Mouse (Mus musculus) CH12.LX (cell line): ENCODE data around the gene Zmynd8.

Experiments used
- CHD1 ChIP-seq: IDR thresholded peaks from 2 replicates; pipeline ENCODE4 v1.6.1; 2012; ENCODE audit warnings: low read depth, low read length, improper control_type of control experiment, inconsistent platforms
- CHD2 ChIP-seq: IDR thresholded peaks from 2 replicates; pipeline ENCODE4 v1.6.1; 2011; ENCODE audit warnings: low read length, improper control_type of control experiment
- CTCF ChIP-seq, 2 experiments: IDR thresholded peaks in 1 of 2; conservative IDR thresholded peaks in 1 of 2; 2 replicates each; pipeline ENCODE4 v1.5.1; 2011 to 2012; ENCODE audit warnings: low read depth in 2 of 2, low read length in 2 of 2, improper control_type of control experiment in 1 of 2, inconsistent platforms in 1 of 2, mild to moderate bottlenecking in 1 of 2, moderate library complexity in 1 of 2
- EP300 ChIP-seq: IDR thresholded peaks from 2 replicates; pipeline ENCODE4 v1.6.1; 2011; ENCODE audit warnings: low read length, improper control_type of control experiment
- ETS1 ChIP-seq: conservative IDR thresholded peaks from 2 replicates; pipeline ENCODE4 v1.6.1; 2012; ENCODE audit warnings: low read depth, mild to moderate bottlenecking, inconsistent platforms, low read length, improper control_type of control experiment, moderate library complexity
- IRF4 ChIP-seq: IDR thresholded peaks from 2 replicates; pipeline ENCODE4 v1.6.1; 2014; ENCODE audit warnings: low read depth, mild to moderate bottlenecking, inconsistent platforms, low read length, improper control_type of control experiment
- MYC ChIP-seq: IDR thresholded peaks from 2 replicates; pipeline ENCODE4 v1.6.1; 2011; ENCODE audit warnings: low read depth, mild to moderate bottlenecking, improper control_type of control experiment, low read length
- NELFE ChIP-seq: IDR thresholded peaks from 2 replicates; pipeline ENCODE4 v1.6.1; 2011; ENCODE audit warnings: low read depth, low read length, improper control_type of control experiment
- POLR2A ChIP-seq: IDR thresholded peaks from 2 replicates; pipeline ENCODE4 v1.6.1; 2011; ENCODE audit warnings: low read depth, mild to moderate bottlenecking, improper control_type of control experiment, low read length
- SIN3A ChIP-seq: IDR thresholded peaks from 2 replicates; pipeline ENCODE4 v1.6.1; 2012; ENCODE audit warnings: low read length, improper control_type of control experiment, inconsistent platforms
- SMC3 ChIP-seq: IDR thresholded peaks from 2 replicates; pipeline ENCODE4 v1.6.1; 2011; ENCODE audit warnings: low read depth, low read length, improper control_type of control experiment
- TBP ChIP-seq: conservative IDR thresholded peaks from 2 replicates; pipeline ENCODE4 v1.6.1; 2011; ENCODE audit warnings: low read depth, low read length, improper control_type of control experiment
- ZKSCAN1 ChIP-seq: IDR thresholded peaks from 2 replicates; pipeline ENCODE4 v1.6.1; 2012; ENCODE audit warnings: low read depth, inconsistent platforms, low read length, improper control_type of control experiment, borderline replicate concordance
- ZMIZ1 ChIP-seq: IDR thresholded peaks from 2 replicates; pipeline ENCODE4 v1.6.1; 2012; ENCODE audit warnings: low read depth, mild to moderate bottlenecking, inconsistent platforms, low read length, improper control_type of control experiment

DNA sequence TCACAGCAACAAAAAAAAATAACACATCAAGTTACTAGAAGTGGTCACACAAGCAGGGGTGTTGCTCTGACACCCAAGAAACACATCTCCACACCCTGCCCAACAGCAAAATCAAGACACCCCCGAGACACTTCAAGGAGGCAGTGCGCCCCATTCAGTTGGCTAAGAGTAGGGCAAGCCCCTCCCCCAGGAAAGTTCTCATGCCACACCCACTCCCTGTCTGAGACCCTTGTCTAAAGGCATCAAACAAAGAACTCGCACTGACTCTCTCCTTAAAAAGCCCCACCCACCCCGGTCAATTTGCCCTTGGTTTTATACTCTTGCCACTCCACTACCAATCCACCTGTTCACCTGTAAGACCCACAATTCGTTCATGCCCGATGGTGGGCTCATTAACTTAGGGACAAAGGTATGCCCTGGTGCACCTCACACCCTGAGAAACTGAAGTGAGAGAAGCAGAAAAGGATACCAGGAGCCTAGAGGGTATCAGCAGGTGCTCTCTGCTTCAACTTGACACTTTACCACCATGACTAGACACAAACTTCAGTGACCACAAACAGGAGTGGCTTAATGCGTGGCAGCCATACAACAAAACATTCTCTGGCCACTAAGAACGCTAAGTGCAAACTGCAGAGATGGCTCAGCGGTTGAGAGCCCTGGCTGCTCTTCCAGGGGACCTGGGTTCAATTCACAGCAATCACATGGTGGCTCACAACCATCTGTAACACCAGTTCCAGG lies 45.8 kb downstream of the Zmynd8 start:
- TF ChIP-seq EP300: no peak
- no peak for TF ChIP-seq CTCF (conservative IDR thresholded peaks at IDR 0.05 in 1 of 2, IDR thresholded peaks at IDR 0.05 in 1 of 2; ENCODE audit: low read depth in 2 of 2, low read length in 2 of 2)
- no peak for TF ChIP-seq POLR2A
- TF ChIP-seq ETS1: no peak
- no peak for TF ChIP-seq IRF4
- TF ChIP-seq TBP: no peak
- TF ChIP-seq ZMIZ1: no peak
- TF ChIP-seq ZKSCAN1: no peak
- TF ChIP-seq SIN3A: no peak
- no peak for TF ChIP-seq NELFE
- TF ChIP-seq CHD2: no peak
- TF ChIP-seq SMC3: no peak
- no peak for TF ChIP-seq CHD1
- no peak for TF ChIP-seq MYC
